Mouse (Mus musculus) cerebellum, adult 2 months (tissue): ENCODE data around the gene Spaca9. TPM values are rescaled to one million over a fixed set of nuclear protein-coding genes. Genes with fewer than 3 reads are reported as not detected.

ENCODE experiments used
- DNase-seq, 2 experiments: peaks; one replicate each; pipeline ENCODE4 v3.0.0; 2021
- H3K27ac ChIP-seq: fragments of 200-500 bp; 2 replicates; pipeline ENCODE4 v1.5.1; 2012; ENCODE audit warnings: low read length, control low read depth, inconsistent platforms; ENCODE audit not compliant: insufficient read depth
- H3K27me3 ChIP-seq: fragments of 200-500 bp; 2 replicates; pipeline ENCODE4 v1.6.1; 2012; ENCODE audit warnings: inconsistent platforms, mild to moderate bottlenecking, low read length, moderate library complexity; ENCODE audit not compliant: control insufficient read depth, insufficient read depth
- H3K4me1 ChIP-seq: fragments of 200-500 bp; 2 replicates; pipeline ENCODE4 v1.6.1; 2011; ENCODE audit warnings: low read length; ENCODE audit not compliant: control insufficient read depth, insufficient read depth
- H3K4me3 ChIP-seq: fragments of 200-500 bp; replicated peaks from 2 replicates; pipeline ENCODE3; 2011; ENCODE audit warnings: mild to moderate bottlenecking, low read depth, low read length, control low read depth; ENCODE audit not compliant: insufficient read depth
- CTCF ChIP-seq: fragments of 200-500 bp; IDR thresholded peaks from 2 replicates; pipeline ENCODE4 v1.5.1; 2011; ENCODE audit warnings: low read depth, mild to moderate bottlenecking, control low read depth, low read length, moderate library complexity, borderline replicate concordance; ENCODE audit not compliant: insufficient read depth
- POLR2A ChIP-seq: fragments of 200-500 bp; IDR thresholded peaks from 2 replicates; pipeline ENCODE4 v1.6.1; 2011; ENCODE audit warnings: low read length, control low read depth, borderline replicate concordance; ENCODE audit not compliant: insufficient read depth
- WGBS: fragments of 180-500 bp; shearing (Covaris S2); methylation state at CpG from one replicate; pipeline ENCODE4 v1.1.7; 2018; 5-methylcytosine and 5-hydroxymethylcytosine counted together
- polyA plus RNA-seq: library from polyadenylated mRNA; depleted of rRNA; stranded (reverse); fragments of >200 nt; gene quantifications from 2 replicates; pipeline ENCODE4 v1.2.3, GENCODE M21; 2012

The Spaca9 gene
- polyA plus RNA-seq, 1 experiment: 0.61 TPM

- H3K27ac ChIP-seq: no peak overlapping the region
Observed at GRCm38 (mm10) chr2:28727786-28728404, 28.4 kb upstream of the Spaca9 start.

GRCm38 (mm10) chr2:28723912-28724311 is 24.4 kb upstream of the Spaca9 start:
- no peak overlapping the region for H3K4me3 ChIP-seq
- no peaks in the 10 kb centered on the region for H3K4me1 ChIP-seq
- WGBS: 50% methylated on average over 9 of the region's 9 CpGs
- H3K27ac ChIP-seq: no peak overlapping the region
- DNase-seq: no peak
- TF ChIP-seq POLR2A (no peak), CTCF (no peak)
- no peaks in the 10 kb centered on the region for H3K27me3 ChIP-seq

More at GRCm38 (mm10) chr2:28727786-28728404, 28.4 kb upstream of the Spaca9 start:
- TF ChIP-seq CTCF (no peak), POLR2A (no peak)
- no peaks in the 10 kb centered on the region for H3K27me3 ChIP-seq
- H3K4me1 ChIP-seq: no peaks in the 10 kb centered on the region
- WGBS: 58% methylated on average over 16 of the region's 16 CpGs
- no peak overlapping the region for H3K4me3 ChIP-seq
- no peak for DNase-seq

- 85% methylated on average over 8 of the region's 8 CpGs for WGBS
Observed at GRCm38 (mm10) chr2:28722419-28722818, 22.9 kb upstream of the Spaca9 start.

GRCm38 (mm10) chr2:28713036-28713435 is 13.5 kb upstream of the Spaca9 start:
- WGBS: 19% methylated on average over 8 of the region's 8 CpGs

More at GRCm38 (mm10) chr2:28722419-28722818, 22.9 kb upstream of the Spaca9 start:
- no peak for DNase-seq
- H3K27ac ChIP-seq: no peak overlapping the region
- H3K4me3 ChIP-seq: no peak overlapping the region
- no peaks in the 10 kb centered on the region for H3K27me3 ChIP-seq
- no peaks in the 10 kb centered on the region for H3K4me1 ChIP-seq
- TF ChIP-seq CTCF (no peak), POLR2A (no peak)

GRCm38 (mm10) chr2:28706787-28707186 is 7.3 kb upstream of the Spaca9 start:
- WGBS: 81% methylated on average over 6 of the region's 6 CpGs
- Histone ChIP-seq H3K27ac (no peak overlapping the region), H3K4me1 (no peaks in the 10 kb centered on the region), H3K27me3 (no peaks in the 10 kb centered on the region), H3K4me3 (no peak overlapping the region)
- no peak for DNase-seq
- TF ChIP-seq POLR2A: no peak
- no peak for TF ChIP-seq CTCF

More at GRCm38 (mm10) chr2:28713036-28713435, 13.5 kb upstream of the Spaca9 start:
- Histone ChIP-seq H3K27me3 (no peaks in the 10 kb centered on the region), H3K4me1 (no peaks in the 10 kb centered on the region), H3K4me3 (no peak overlapping the region), H3K27ac (no peak overlapping the region)
- TF ChIP-seq CTCF: no peak
- no peak for TF ChIP-seq POLR2A
- DNase-seq: no peak

GRCm38 (mm10) chr2:28706106-28706636 is 6.6 kb upstream of the Spaca9 start:
- no peaks in the 10 kb centered on the region for H3K27me3 ChIP-seq
- DNase-seq: no peak
- H3K27ac ChIP-seq: no peak overlapping the region
- TF ChIP-seq POLR2A: no peak
- no peak for TF ChIP-seq CTCF
- 72% methylated on average over 8 of the region's 8 CpGs for WGBS
- no peaks in the 10 kb centered on the region for H3K4me1 ChIP-seq
- no peak overlapping the region for H3K4me3 ChIP-seq

- DNase-seq: no peak
- H3K4me3 ChIP-seq: no peak overlapping the region
- no peak overlapping the region for H3K27ac ChIP-seq
- H3K4me1 ChIP-seq: no peaks in the 10 kb centered on the region
- no peak for TF ChIP-seq POLR2A
- no peak for TF ChIP-seq CTCF
- WGBS: 45% methylated on average over 8 of the region's 8 CpGs
- H3K27me3 ChIP-seq: no peaks in the 10 kb centered on the region
Observed at GRCm38 (mm10) chr2:28701646-28702262, 2.2 kb upstream of the Spaca9 start.

- no peak for TF ChIP-seq POLR2A
- no peak for TF ChIP-seq CTCF
- H3K4me1 ChIP-seq: no peaks in the 10 kb centered on the region
- no peak overlapping the region for H3K4me3 ChIP-seq
- H3K27me3 ChIP-seq: no peaks in the 10 kb centered on the region
- 88% methylated on average over 5 of the region's 5 CpGs for WGBS
- H3K27ac ChIP-seq: no peak overlapping the region
- no peak for DNase-seq
Observed at GRCm38 (mm10) chr2:28698566-28698965, 961 bp downstream of the Spaca9 start.
